ENCODE assay signal across 14 mouse cellular contexts in the genomic region with DNA sequence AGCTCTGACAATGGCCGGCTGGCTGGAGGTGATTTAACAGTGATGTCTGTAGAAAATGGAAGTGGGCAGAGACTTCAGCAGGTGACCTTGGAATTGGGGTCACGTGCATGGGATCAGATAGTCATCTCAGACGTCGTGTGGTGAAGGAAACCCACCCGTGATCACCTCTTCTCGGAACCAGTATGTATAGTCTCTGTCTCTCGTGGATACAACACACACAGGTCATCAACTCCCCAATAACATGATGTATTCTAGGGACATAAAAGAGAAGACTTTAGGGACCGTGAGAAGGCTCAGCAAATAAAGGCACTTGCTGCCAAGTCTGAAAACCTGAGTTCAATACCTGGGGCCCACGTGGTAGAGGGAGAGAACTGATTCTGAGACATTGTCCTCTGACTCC.
DNase-seq lines count a peak whose midpoint lies in the region; ATAC-seq and TF ChIP-seq lines count a peak whose summit lies in the region.
"Had no signal": no experiment of that assay in that cellular context is flagged by ENCODE, and none has a peak within 500 bp of the region (broad histone marks: within the 10 kb centered on the region; RNA-seq: fewer than 3 reads in every experiment).

No protein-coding gene starts in this region.

- H3K36me3 ChIP-seq in forebrain, embryonic 11.5 days (ENCODE audit: control insufficient read depth, insufficient read depth, low read length) = no peaks in the 10 kb centered on the region
- H3K36me3 ChIP-seq in hindbrain, embryonic 13.5 days = no peaks in the 10 kb centered on the region
- no peaks in the 10 kb centered on the region for H3K36me3 ChIP-seq in midbrain, embryonic 14.5 days (ENCODE audit: control insufficient read depth, insufficient read depth, low read length)
- H3K36me3 ChIP-seq: embryonic facial prominence, embryonic 15.5 days had no signal

- H3K9me3 ChIP-seq in forebrain, embryonic 11.5 days (ENCODE audit: control insufficient read depth, low read length) = no peaks in the 10 kb centered on the region; the same call in 1 of the 2 replicates
- no peaks in the 10 kb centered on the region for H3K9me3 ChIP-seq in hindbrain, embryonic 13.5 days
- H3K9me3 ChIP-seq in midbrain, embryonic 14.5 days (ENCODE audit: control insufficient read depth, low read length) = no peaks in the 10 kb centered on the region
- H3K9me3 ChIP-seq: embryonic facial prominence, embryonic 15.5 days had no signal

- H3K27me3 ChIP-seq in forebrain, embryonic 11.5 days (ENCODE audit: control insufficient read depth, insufficient read depth, low read length) = no peaks in the 10 kb centered on the region
- peaks cover 8% of the 10 kb centered on the region; the same call in 1 of the 2 replicates for H3K27me3 ChIP-seq in hindbrain, embryonic 13.5 days
- H3K27me3 ChIP-seq in midbrain, embryonic 14.5 days (ENCODE audit: control insufficient read depth, insufficient read depth, low read length) = no peaks in the 10 kb centered on the region
- H3K27me3 ChIP-seq: embryonic facial prominence, embryonic 15.5 days had no signal

- H3K4me1 ChIP-seq in forebrain, embryonic 11.5 days (replicated peaks; ENCODE audit: control insufficient read depth, insufficient read depth, low read length) = no peaks in the 10 kb centered on the region; the same call in 1 of the 2 replicates
- peaks cover 10% of the 10 kb centered on the region for H3K4me1 ChIP-seq in hindbrain, embryonic 13.5 days (replicated peaks)
- H3K4me1 ChIP-seq in midbrain, embryonic 14.5 days (ENCODE audit: control insufficient read depth, insufficient read depth, low read length) = no peaks in the 10 kb centered on the region; the same call in 1 of the 2 replicates

- H3K4me3 ChIP-seq in layer of hippocampus, adult 2 months = no peak overlapping the region
- no peak overlapping the region for H3K4me3 ChIP-seq in forebrain, embryonic 11.5 days (ENCODE audit: low read depth, low read length)
- no peak overlapping the region for H3K4me3 ChIP-seq in hindbrain, embryonic 13.5 days
- H3K4me3 ChIP-seq in midbrain, embryonic 14.5 days (replicated peaks; ENCODE audit: low read depth, low read length) = no peak overlapping the region
- H3K4me3 ChIP-seq: embryonic facial prominence, embryonic 15.5 days had no signal

- no peak for TF ChIP-seq CTCF in layer of hippocampus, adult 2 months (conservative IDR thresholded peaks at IDR 0.05)

- H3K27ac ChIP-seq in layer of hippocampus, adult 2 months = peak overlapping the region; percentile 54
- H3K27ac ChIP-seq in forebrain, embryonic 11.5 days (ENCODE audit: low read depth, low read length) = peak overlapping the region; percentile 33; the same call in 1 of the 2 replicates
- H3K27ac ChIP-seq in hindbrain, embryonic 13.5 days = peak overlapping the region; percentile 63
- H3K27ac ChIP-seq in midbrain, embryonic 14.5 days (replicated peaks; ENCODE audit: low read depth, low read length) = peak overlapping the region; percentile 37; the same call in 1 of the 2 replicates
- H3K27ac ChIP-seq: embryonic facial prominence, embryonic 15.5 days had no signal

- H3K9ac ChIP-seq in forebrain, embryonic 11.5 days (ENCODE audit: low read length) = no peak overlapping the region
- no peak overlapping the region for H3K9ac ChIP-seq in hindbrain, embryonic 13.5 days
- no peak overlapping the region for H3K9ac ChIP-seq in midbrain, embryonic 14.5 days (replicated peaks; ENCODE audit: low read length)
- H3K9ac ChIP-seq: embryonic facial prominence, embryonic 15.5 days had no signal

- DNase-seq in layer of hippocampus, adult 2 months (ENCODE audit: low spot score in 2 of 2) = no peak
- no peak for DNase-seq in layer of hippocampus, postnatal 10 days (ENCODE audit: low spot score in 2 of 2)
- DNase-seq in forebrain, embryonic 11.5 days (ENCODE audit: low spot score) = no peak
- no peak for DNase-seq in midbrain, embryonic 14.5 days
- no peak for DNase-seq in urinary bladder, postnatal 25 days (ENCODE audit: low spot score)
- no peak for DNase-seq in thymus, postnatal 10 days (ENCODE audit: low spot score in 2 of 2)
- DNase-seq in cerebellum, adult 11 months = no peak
- DNase-seq: B cell, adult 2 months; gastrocnemius, postnatal 14 days; heart, postnatal 36 days had no signal

- 62% methylated on average over 9 of the region's 9 CpGs for WGBS in forebrain, embryonic 11.5 days
- 37% methylated on average over 9 of the region's 9 CpGs for WGBS in hindbrain, embryonic 13.5 days
- 43% methylated on average over 9 of the region's 9 CpGs for WGBS in midbrain, embryonic 14.5 days

- H3K4me2 ChIP-seq in forebrain, embryonic 11.5 days (ENCODE audit: low read depth, low read length, severe bottlenecking) = no peak overlapping the region
- H3K4me2 ChIP-seq in hindbrain, embryonic 13.5 days = no peak overlapping the region; the same call in 1 of the 2 replicates
- H3K4me2 ChIP-seq in midbrain, embryonic 14.5 days (ENCODE audit: low read length) = no peak overlapping the region
- H3K4me2 ChIP-seq: embryonic facial prominence, embryonic 15.5 days; heart, embryonic 11.5 days had no signal

- peak; percentile 34 for ATAC-seq in forebrain, embryonic 11.5 days (replicated peaks; ENCODE audit: low FRiP score)
- peak; percentile 55; the same call in 1 of the 2 replicates for ATAC-seq in hindbrain, embryonic 13.5 days (ENCODE audit: low FRiP score)
- peak; percentile 35; the same call in 1 of the 2 replicates for ATAC-seq in midbrain, embryonic 14.5 days (ENCODE audit: low FRiP score, low TSS enrichment)
- ATAC-seq: intestine, embryonic 16.5 days had no signal
